ENCODE assay signal across 7 mouse cellular contexts in genomic region chr11:22000316-22001076, GRCm38 (mm10). TPM values are rescaled to one million over a fixed set of nuclear protein-coding genes. Genes with fewer than 3 reads are reported as not detected.
A peak's percentile ranks its signal among the peaks of the same experiment; 100 is the strongest.
DNase-seq lines count a peak whose midpoint lies in the region; ATAC-seq and TF ChIP-seq lines count a peak whose summit lies in the region.

No protein-coding gene starts in this region.

- no peak overlapping the region for H3K27ac ChIP-seq in lung, embryonic 14.5 days (ENCODE audit: low read depth)
- no peak overlapping the region for H3K27ac ChIP-seq in embryonic facial prominence, embryonic 12.5 days
- no peak overlapping the region for H3K27ac ChIP-seq in hindbrain, embryonic 12.5 days
- no peak overlapping the region for H3K27ac ChIP-seq in liver, embryonic 16.5 days (ENCODE audit: low read length)

- peaks cover 3% of the 10 kb centered on the region; the same call in 1 of the 2 replicates for H3K4me1 ChIP-seq in lung, embryonic 14.5 days (ENCODE audit: insufficient read depth)
- peaks cover 29% of the 10 kb centered on the region for H3K4me1 ChIP-seq in embryonic facial prominence, embryonic 12.5 days
- peaks cover 30% of the 10 kb centered on the region for H3K4me1 ChIP-seq in hindbrain, embryonic 12.5 days
- no peaks in the 10 kb centered on the region for H3K4me1 ChIP-seq in liver, embryonic 16.5 days (ENCODE audit: control insufficient read depth, low read depth, low read length)

- H3K36me3 ChIP-seq in lung, embryonic 14.5 days (ENCODE audit: insufficient read depth): no peaks in the 10 kb centered on the region
- no peaks in the 10 kb centered on the region for H3K36me3 ChIP-seq in embryonic facial prominence, embryonic 12.5 days
- no peaks in the 10 kb centered on the region for H3K36me3 ChIP-seq in hindbrain, embryonic 12.5 days
- H3K36me3 ChIP-seq in liver, embryonic 16.5 days (ENCODE audit: control insufficient read depth, insufficient read depth): no peaks in the 10 kb centered on the region

- TF ChIP-seq CTCF in lung, embryonic 14.5 days (IDR thresholded peaks at IDR 0.05; ENCODE audit: low read depth): no peak

- DNase-seq in lung, embryonic 14.5 days: peak; percentile 44
- DNase-seq in lung, postnatal 25 days (ENCODE audit: low spot score): no peak
- peak; percentile 54 for DNase-seq in testis, postnatal 10 days (ENCODE audit: low spot score)

- ATAC-seq in lung, embryonic 14.5 days (ENCODE audit: insufficient read depth): no peak
- ATAC-seq in embryonic facial prominence, embryonic 12.5 days (ENCODE audit: insufficient number of reproducible peaks, insufficient read depth, low FRiP score, low TSS enrichment): no peak
- ATAC-seq in hindbrain, embryonic 12.5 days (ENCODE audit: low FRiP score): no peak
- ATAC-seq in liver, embryonic 16.5 days (ENCODE audit: low read depth): no peak
- no peak for ATAC-seq in erythroid progenitor cell, adult 5-6 weeks (replicated peaks; ENCODE audit: low FRiP score, poor library complexity, severe bottlenecking)

- H3K27me3 ChIP-seq in lung, embryonic 14.5 days (ENCODE audit: insufficient read depth, low read length): peaks cover 96% of the 10 kb centered on the region
- H3K27me3 ChIP-seq in embryonic facial prominence, embryonic 12.5 days: peaks cover 82% of the 10 kb centered on the region
- peaks cover 97% of the 10 kb centered on the region for H3K27me3 ChIP-seq in hindbrain, embryonic 12.5 days
- H3K27me3 ChIP-seq in liver, embryonic 16.5 days (ENCODE audit: control insufficient read depth, insufficient read depth, low read depth, low read length): peaks cover 100% of the 10 kb centered on the region

- WGBS in lung, embryonic 14.5 days: 8% methylated on average over 48 of the region's 48 CpGs
- 1% methylated on average over 48 of the region's 48 CpGs for WGBS in embryonic facial prominence, embryonic 12.5 days
- WGBS in hindbrain, embryonic 12.5 days: 1% methylated on average over 48 of the region's 48 CpGs
- 2% methylated on average over 46 of the region's 48 CpGs for WGBS in liver, embryonic 16.5 days (ENCODE audit: insufficient replicate concordance)

- peak overlapping the region; percentile 84 for H3K4me2 ChIP-seq in lung, embryonic 14.5 days
- peak overlapping the region; percentile 90 for H3K4me2 ChIP-seq in embryonic facial prominence, embryonic 12.5 days (replicated peaks)
- peak overlapping the region; percentile 74 for H3K4me2 ChIP-seq in hindbrain, embryonic 12.5 days (replicated peaks)
- H3K4me2 ChIP-seq in liver, embryonic 16.5 days (ENCODE audit: low read depth, low read length): peak overlapping the region; percentile 77

- H3K4me3 ChIP-seq in lung, embryonic 14.5 days (ENCODE audit: low read depth, low read length): peak overlapping the region; percentile 53
- H3K4me3 ChIP-seq in embryonic facial prominence, embryonic 12.5 days: peak overlapping the region; percentile 53
- peak overlapping the region; percentile 47 for H3K4me3 ChIP-seq in hindbrain, embryonic 12.5 days
- peak overlapping the region; percentile 53 for H3K4me3 ChIP-seq in liver, embryonic 16.5 days (ENCODE audit: low read depth, low read length)

- peak overlapping the region; percentile 42 for H3K9ac ChIP-seq in lung, embryonic 14.5 days
- peak overlapping the region; percentile 35 for H3K9ac ChIP-seq in embryonic facial prominence, embryonic 12.5 days
- H3K9ac ChIP-seq in hindbrain, embryonic 12.5 days: peak overlapping the region; percentile 41
- no peak overlapping the region for H3K9ac ChIP-seq in liver, embryonic 16.5 days (ENCODE audit: low read depth, low read length)

- no peaks in the 10 kb centered on the region for H3K9me3 ChIP-seq in lung, embryonic 14.5 days (ENCODE audit: low read depth, low read length)
- no peaks in the 10 kb centered on the region for H3K9me3 ChIP-seq in embryonic facial prominence, embryonic 12.5 days
- no peaks in the 10 kb centered on the region for H3K9me3 ChIP-seq in hindbrain, embryonic 12.5 days (replicated peaks)
- H3K9me3 ChIP-seq in liver, embryonic 16.5 days (replicated peaks; ENCODE audit: control insufficient read depth, low read length): no peaks in the 10 kb centered on the region

RNA-seq across cellular contexts. Expression of gene Otx1, which starts 2.2 kb away (rescaled TPM):
- 0.38 and 0.39 TPM in 2 replicates for polyA plus RNA-seq in lung, embryonic 14.5 days (2014; fragmentation: Nextera tagmentation; extraction: Ambion mirVana)
- polyA plus RNA-seq in embryonic facial prominence, embryonic 12.5 days (2016; fragmentation: Nextera tagmentation; extraction: Ambion mirVana): 4.5 and 6.3 TPM in 2 replicates
- polyA plus RNA-seq in hindbrain, embryonic 12.5 days (2016; fragmentation: Nextera tagmentation; extraction: Ambion mirVana): 3.4 and 3.6 TPM in 2 replicates
- not detected in 2 replicates for polyA plus RNA-seq in liver, embryonic 16.5 days (2015; fragmentation: Nextera tagmentation; extraction: Ambion mirVana)
- not detected in 2 replicates for total RNA-seq in erythroid progenitor cell, adult 5-6 weeks (2015; ENCODE audit: low replicate concordance)
- total RNA-seq in erythroid progenitor cell, adult 5-6 weeks (2017; ENCODE audit: low replicate concordance): not detected in 2 replicates
